Mouse (Mus musculus) ES-Bruce4 (cell line): ENCODE data around the gene Acvrl1.

Source experiments
- CTCF ChIP-seq: IDR thresholded peaks from one replicate; pipeline ENCODE4 v1.8.1; 2011; ENCODE audit warnings: low read depth, low read length
- EP300 ChIP-seq: IDR thresholded peaks from 2 replicates; pipeline ENCODE4 v1.6.1; 2011; ENCODE audit warnings: low read depth, low read length; ENCODE audit not compliant: insufficient read depth
- POLR2A ChIP-seq: IDR thresholded peaks from one replicate; pipeline ENCODE4 v1.8.1; 2011; ENCODE audit warnings: low read length; ENCODE audit not compliant: insufficient read depth

GRCm38 (mm10) chr15:101084499-101084898 lies 43.8 kb upstream of the Acvrl1 start:
- TF ChIP-seq CTCF (no peak), POLR2A (no peak), EP300 (no peak)
